Mouse (Mus musculus) E14TG2a.4 (cell line): ENCODE measurements around the gene Nipal4.
"Not testable (repeated sequence)": the region's sequence is repeated elsewhere in the genome, so short reads cannot be mapped to it uniquely, and the experiment has no call there.

Experiments
- H3K27me3 ChIP-seq: 2 replicates; pipeline ENCODE4 v1.6.1; 2014; ENCODE audit warnings: low read length, control low read depth; ENCODE audit not compliant: insufficient read depth
- H3K36me3 ChIP-seq: 2 replicates; pipeline ENCODE4 v1.6.1; 2014; ENCODE audit warnings: low read length, control low read depth; ENCODE audit not compliant: insufficient read depth
- H3K4me1 ChIP-seq: replicated peaks from 2 replicates; pipeline ENCODE4 v1.6.1; 2014; ENCODE audit warnings: low read depth, low read length, control low read depth
- H3K4me3 ChIP-seq: replicated peaks from 2 replicates; pipeline ENCODE4 v1.5.1; 2014; ENCODE audit warnings: mild to moderate bottlenecking, low read length
- H3K9me3 ChIP-seq: 2 replicates; pipeline ENCODE4 v1.6.1; 2014; ENCODE audit warnings: low read length, control low read depth
- CTCF ChIP-seq: conservative IDR thresholded peaks from 2 replicates; pipeline ENCODE4 v1.5.1; 2014; ENCODE audit warnings: low read length
- NANOG ChIP-seq: IDR thresholded peaks from 2 replicates; pipeline ENCODE4 v1.6.1; 2014; ENCODE audit warnings: borderline replicate concordance, low read length, mixed read lengths
- POU5F1 ChIP-seq: IDR thresholded peaks from 2 replicates; pipeline ENCODE4 v1.6.1; 2014; ENCODE audit warnings: low read length, borderline replicate concordance

Gene Nipal4

DNA sequence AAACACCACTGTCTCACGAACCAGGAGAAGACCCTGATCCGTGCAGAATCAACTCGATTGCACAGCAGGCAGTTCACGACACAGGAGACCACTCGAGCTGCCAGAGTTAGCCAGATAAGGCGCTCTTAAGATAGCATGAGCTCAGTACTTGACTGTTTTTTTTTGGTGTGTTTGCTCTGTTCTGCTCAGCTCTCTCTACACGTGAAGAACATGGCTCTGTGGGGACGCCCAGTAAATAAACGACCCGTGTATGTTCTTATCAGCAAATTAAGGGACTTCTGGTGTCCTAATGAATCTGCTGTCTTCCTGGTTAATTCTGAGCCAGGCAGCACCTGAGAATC lies 36.2 kb upstream of the Nipal4 start:
- TF ChIP-seq CTCF (no peak), NANOG (no peak), POU5F1 (no peak)
- no peaks in the 10 kb centered on the region for H3K9me3 ChIP-seq
- H3K27me3 ChIP-seq: no peaks in the 10 kb centered on the region
- H3K4me3 ChIP-seq: no peak overlapping the region
- H3K4me1 ChIP-seq: peaks cover 4% of the 10 kb centered on the region; the same call in 1 of the 2 replicates
- H3K36me3 ChIP-seq: peaks cover 4% of the 10 kb centered on the region

DNA sequence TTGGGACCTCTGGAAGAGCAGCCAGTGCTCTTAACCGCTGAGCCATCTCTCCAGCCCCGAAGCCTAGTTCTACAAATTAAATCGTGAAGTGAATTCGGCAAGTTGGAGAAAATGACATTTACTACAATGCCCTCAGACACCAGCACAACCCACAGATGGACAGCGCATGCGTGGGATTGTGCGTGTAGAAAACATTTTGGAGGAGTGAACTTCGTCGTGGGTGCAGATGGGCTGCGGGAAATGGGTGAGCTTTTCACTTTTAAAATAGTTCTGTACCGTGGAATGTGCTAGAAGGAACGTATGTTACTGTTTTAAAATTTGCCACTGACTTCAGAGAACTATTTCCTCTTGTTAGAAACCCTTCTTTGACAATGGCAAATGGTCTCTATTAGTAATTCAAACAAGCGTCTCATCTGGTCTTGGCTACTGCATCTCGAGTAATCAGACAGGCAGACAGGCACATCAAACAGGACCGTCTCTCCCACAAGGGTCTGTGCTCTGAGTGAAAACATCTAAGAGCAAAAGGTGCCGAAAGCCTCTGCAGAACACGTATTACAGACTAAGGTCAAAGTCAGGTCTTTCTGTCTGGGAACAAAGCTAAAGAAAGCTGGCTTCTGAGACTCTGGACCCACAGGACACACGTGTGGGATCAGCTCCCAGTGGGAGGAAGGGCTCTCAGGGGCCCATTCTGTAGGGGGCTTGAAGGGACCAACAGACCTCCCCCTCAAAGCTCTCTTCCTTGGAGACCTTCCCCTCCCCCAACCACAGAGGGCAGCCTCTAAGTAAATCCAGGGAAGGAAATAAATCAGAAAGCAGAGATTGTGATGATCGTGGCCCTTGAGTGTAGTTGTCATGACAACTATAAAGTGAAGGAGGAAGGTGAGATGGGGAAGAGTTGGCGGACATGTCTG lies 35.6 kb upstream of the Nipal4 start:
- H3K4me1 ChIP-seq: peaks cover 4% of the 10 kb centered on the region; the same call in 1 of the 2 replicates
- no peak for TF ChIP-seq NANOG
- H3K27me3 ChIP-seq: no peaks in the 10 kb centered on the region
- no peak overlapping the region for H3K4me3 ChIP-seq
- peaks cover 4% of the 10 kb centered on the region for H3K36me3 ChIP-seq
- no peaks in the 10 kb centered on the region for H3K9me3 ChIP-seq

DNA sequence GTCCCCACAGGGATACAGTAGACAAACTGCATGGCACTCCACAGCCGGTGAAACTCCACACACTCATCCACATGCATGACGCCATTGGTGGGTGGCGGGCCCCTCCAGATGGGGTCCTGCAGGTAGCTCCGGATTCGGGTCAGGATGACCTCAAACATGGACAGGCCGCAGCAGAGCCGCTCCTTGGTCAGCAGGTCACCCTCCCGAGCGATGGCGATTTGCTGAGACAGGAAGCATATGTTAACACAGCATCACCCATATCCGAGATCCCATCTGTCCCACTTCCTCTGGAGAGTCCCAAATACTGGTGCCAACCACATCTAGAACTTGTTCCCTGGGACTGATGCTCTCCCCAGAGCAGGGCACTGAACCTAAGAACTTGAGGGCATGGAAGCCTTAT lies 34.4 kb upstream of the Nipal4 start:
- H3K27me3 ChIP-seq: no peaks in the 10 kb centered on the region
- peaks cover 9% of the 10 kb centered on the region for H3K36me3 ChIP-seq
- H3K9me3 ChIP-seq: no peaks in the 10 kb centered on the region
- H3K4me3 ChIP-seq: no peak overlapping the region
- TF ChIP-seq POU5F1 (no peak), CTCF (no peak), NANOG (no peak)
- peaks cover 4% of the 10 kb centered on the region; the same call in 1 of the 2 replicates for H3K4me1 ChIP-seq

GRCm38 (mm10) chr11:46194175-46194574 lies 27.9 kb upstream of the Nipal4 start:
- no peak overlapping the region for H3K4me3 ChIP-seq
- H3K4me1 ChIP-seq: no peaks in the 10 kb centered on the region
- no peaks in the 10 kb centered on the region for H3K27me3 ChIP-seq
- no peaks in the 10 kb centered on the region for H3K9me3 ChIP-seq
- H3K36me3 ChIP-seq: peaks cover 9% of the 10 kb centered on the region
- TF ChIP-seq POU5F1 (no peak), CTCF (no peak), NANOG (no peak)

GRCm38 (mm10) chr11:46188283-46188682 lies 22.0 kb upstream of the Nipal4 start:
- no peaks in the 10 kb centered on the region for H3K36me3 ChIP-seq
- TF ChIP-seq POU5F1: no peak
- no peak for TF ChIP-seq CTCF
- H3K4me1 ChIP-seq: peaks cover 8% of the 10 kb centered on the region
- H3K9me3 ChIP-seq: no peaks in the 10 kb centered on the region
- H3K27me3 ChIP-seq: no peaks in the 10 kb centered on the region
- H3K4me3 ChIP-seq: no peak overlapping the region

- Histone ChIP-seq H3K4me1 (peaks cover 8% of the 10 kb centered on the region), H3K36me3 (no peaks in the 10 kb centered on the region), H3K27me3 (no peaks in the 10 kb centered on the region), H3K4me3 (no peak overlapping the region), H3K9me3 (no peaks in the 10 kb centered on the region)
- TF ChIP-seq CTCF (no peak), NANOG (no peak), POU5F1 (no peak)
These were observed 19.2 kb upstream of the Nipal4 start for GRCm38 (mm10) chr11:46185486-46185885.

DNA sequence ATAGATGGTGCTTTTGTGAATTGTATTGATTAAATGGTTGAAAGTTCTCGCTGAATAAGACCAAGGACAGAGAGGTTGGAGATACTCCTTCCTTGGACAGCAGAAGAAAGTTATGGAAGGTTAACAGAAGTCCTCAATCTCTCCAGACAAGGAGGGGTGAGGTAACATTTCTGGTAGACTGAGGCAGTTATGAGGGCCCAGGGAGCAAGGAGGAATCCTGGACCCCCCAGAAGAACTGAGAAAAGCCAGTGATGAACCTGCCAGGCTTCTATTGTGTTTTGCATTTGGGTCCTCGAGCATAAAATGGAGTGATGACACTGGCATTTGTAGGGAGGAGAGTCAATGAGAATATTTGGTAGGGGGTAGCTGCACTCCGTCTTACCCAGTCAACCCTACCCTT lies 18.6 kb upstream of the Nipal4 start:
- no peak for TF ChIP-seq NANOG
- TF ChIP-seq CTCF: no peak
- no peak for TF ChIP-seq POU5F1
- Histone ChIP-seq H3K4me1 (peaks cover 8% of the 10 kb centered on the region), H3K27me3 (no peaks in the 10 kb centered on the region), H3K36me3 (no peaks in the 10 kb centered on the region), H3K4me3 (no peak overlapping the region), H3K9me3 (no peaks in the 10 kb centered on the region)

- not testable (repeated sequence) for H3K9me3 ChIP-seq, H3K4me3 ChIP-seq, H3K4me1 ChIP-seq, H3K36me3 ChIP-seq, H3K27me3 ChIP-seq
These were observed 15.7 kb upstream of the Nipal4 start for GRCm38 (mm10) chr11:46182031-46182430.
